In the genomic region with DNA sequence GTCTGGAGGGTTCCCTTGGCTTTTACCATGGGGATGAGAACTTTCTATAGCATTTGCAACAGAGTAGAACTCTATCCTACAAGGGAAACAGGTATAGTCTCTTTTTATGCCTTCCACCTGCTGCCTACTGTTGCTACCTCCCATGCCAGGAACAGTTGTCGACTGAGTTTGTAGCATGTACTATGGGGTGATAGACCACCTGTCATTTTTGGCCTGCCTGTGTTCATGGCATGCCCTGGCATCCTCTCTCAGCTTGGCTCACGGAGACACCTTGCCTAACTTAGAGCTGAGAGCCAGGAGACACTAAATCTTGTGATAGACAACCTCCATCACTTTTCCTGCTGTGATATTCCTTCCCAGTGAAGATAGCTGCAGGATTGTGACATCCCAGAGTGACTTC, we compare ENCODE assay signal across 19 mouse cellular contexts.
"Had no signal": no experiment of that assay in that cellular context is flagged by ENCODE, and none has a peak within 500 bp of the region (broad histone marks: within the 10 kb centered on the region; RNA-seq: fewer than 3 reads in every experiment).

No protein-coding gene starts in this region.

- H3K4me3 ChIP-seq: liver, embryonic 15.5 days; lung, embryonic 15.5 days; megakaryocyte, embryonic 14.5 days; midbrain, embryonic 12.5 days; neural tube, embryonic 12.5 days had no signal

- H3K9me3 ChIP-seq: liver, embryonic 15.5 days; lung, embryonic 15.5 days; midbrain, embryonic 12.5 days had no signal

- H3K4me1 ChIP-seq: liver, embryonic 15.5 days; lung, embryonic 15.5 days; megakaryocyte, embryonic 14.5 days had no signal

- H3K27ac ChIP-seq: liver, embryonic 15.5 days; lung, embryonic 15.5 days; macrophage; midbrain, embryonic 12.5 days; neural tube, embryonic 12.5 days had no signal

- DNase-seq: liver, postnatal 0 days; lung, adult 2 months; lung, postnatal 14 days; lung, postnatal 36 days; midbrain, embryonic 14.5 days; retina, postnatal 1 day; right cerebral cortex, adult 18-20 months; right cerebral cortex, postnatal 25 days; right cerebral cortex, postnatal 4 days; spleen, adult 18-20 months; thymus, adult 18-20 months; thymus, postnatal 14 days; thymus, postnatal 36 days had no signal

- H3K36me3 ChIP-seq: liver, embryonic 15.5 days; lung, embryonic 15.5 days; midbrain, embryonic 12.5 days; neural tube, embryonic 12.5 days had no signal

- H3K27me3 ChIP-seq: liver, embryonic 15.5 days; lung, embryonic 15.5 days; megakaryocyte, embryonic 14.5 days; midbrain, embryonic 12.5 days; neural tube, embryonic 12.5 days had no signal
